Mouse (Mus musculus) heart, postnatal 14 days (tissue): ENCODE data around the gene Dhps. TPM values are rescaled to one million over a fixed set of nuclear protein-coding genes. Genes with fewer than 3 reads are reported as not detected.
A peak's percentile ranks its signal among the peaks of the same experiment; 100 is the strongest.
"Not testable (repeated sequence)": the region's sequence is repeated elsewhere in the genome, so short reads cannot be mapped to it uniquely, and the experiment has no call there.

Experiments
- DNase-seq, 2 experiments: peaks; one replicate each; pipeline ENCODE4 v3.0.0; 2021 to 2022
- intact Hi-C: fragments of 180-260 bp; cut with DNase I; formaldehyde crosslinking; loops from one replicate; pipeline ENCODE4 v1.15.1; 2025
- microRNA-seq, 2 experiments: library from miRNA; unstranded; fragments of <30 nt; microRNA quantifications; one replicate each; pipeline ENCODE4 v1.2.0; 2021 to 2022
- total RNA-seq, 2 experiments: library from RNA; stranded (reverse); gene quantifications; 2 replicates each; pipeline ENCODE4 v1.2.3; 2021

Gene Dhps
- total RNA-seq, 2 experiments from 2014 or later = 23.5 to 27.8 TPM

GRCm38 (mm10) chr8:85090856-85091255, 19.3 kb downstream of the Dhps start:
- intact Hi-C loops = no loop called here

DNA sequence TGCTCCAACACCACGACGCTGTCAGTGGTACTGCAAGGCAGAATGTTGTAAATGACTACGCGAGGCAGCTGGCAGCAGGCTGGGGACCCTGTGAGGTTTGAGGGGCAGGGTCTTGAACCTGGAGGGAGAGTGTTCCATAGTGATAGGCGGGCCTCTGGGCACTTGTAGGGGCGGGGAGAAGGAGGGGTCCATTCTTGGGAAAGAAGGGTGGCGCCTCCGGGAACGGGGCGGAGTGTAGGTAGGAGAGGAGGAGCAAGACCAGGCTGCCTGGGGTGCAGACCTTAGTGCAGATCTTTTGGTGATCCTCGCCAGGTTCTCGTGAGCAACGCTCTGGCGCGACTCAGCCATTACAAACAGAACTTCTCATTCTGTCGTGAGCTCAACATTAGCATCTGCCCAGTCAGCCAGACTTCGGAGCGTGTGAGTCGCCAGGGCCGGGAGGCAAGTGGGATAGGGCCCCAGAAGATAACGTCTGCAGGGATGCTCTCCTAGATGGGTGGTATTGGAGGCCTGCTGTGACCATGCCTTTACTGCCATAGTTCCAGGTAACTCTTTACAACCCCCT, 20.1 kb downstream of the Dhps start:
- no peak for DNase-seq
- intact Hi-C loops = no loop called here

More at GRCm38 (mm10) chr8:85090856-85091255, 19.3 kb downstream of the Dhps start:
- DNase-seq = no peak

GRCm38 (mm10) chr8:85095051-85095450, 23.5 kb downstream of the Dhps start:
- intact Hi-C loops = no loop called here
- DNase-seq = no peak

GRCm38 (mm10) chr8:85095566-85095965, 24.0 kb downstream of the Dhps start:
- DNase-seq = no peak
- intact Hi-C loops = no loop called here

DNA sequence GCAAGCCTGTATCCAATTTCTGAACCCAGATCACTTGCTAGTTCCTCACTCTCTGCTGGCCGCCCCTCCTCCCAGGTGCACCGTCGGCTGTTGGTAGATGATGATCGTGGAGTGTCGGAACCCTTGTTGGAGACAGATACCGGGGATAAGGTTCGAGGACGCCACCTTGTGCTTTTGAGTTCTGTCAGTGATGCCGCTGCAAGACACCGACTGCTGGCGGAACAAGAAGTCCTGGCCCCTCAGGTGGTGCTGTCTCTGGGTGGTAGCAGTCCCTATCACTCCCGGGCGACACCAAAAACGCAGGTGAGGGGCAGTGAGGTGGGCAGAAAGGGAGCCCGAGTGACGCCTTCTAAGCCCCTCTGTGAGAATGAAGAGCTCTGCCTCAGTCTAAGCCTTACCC, 24.6 kb downstream of the Dhps start:
- DNase-seq = no peak
- intact Hi-C loops = no loop called here

GRCm38 (mm10) chr8:85096850-85097249, 25.3 kb downstream of the Dhps start:
- intact Hi-C loops = no loop called here
- no peak for DNase-seq

DNA sequence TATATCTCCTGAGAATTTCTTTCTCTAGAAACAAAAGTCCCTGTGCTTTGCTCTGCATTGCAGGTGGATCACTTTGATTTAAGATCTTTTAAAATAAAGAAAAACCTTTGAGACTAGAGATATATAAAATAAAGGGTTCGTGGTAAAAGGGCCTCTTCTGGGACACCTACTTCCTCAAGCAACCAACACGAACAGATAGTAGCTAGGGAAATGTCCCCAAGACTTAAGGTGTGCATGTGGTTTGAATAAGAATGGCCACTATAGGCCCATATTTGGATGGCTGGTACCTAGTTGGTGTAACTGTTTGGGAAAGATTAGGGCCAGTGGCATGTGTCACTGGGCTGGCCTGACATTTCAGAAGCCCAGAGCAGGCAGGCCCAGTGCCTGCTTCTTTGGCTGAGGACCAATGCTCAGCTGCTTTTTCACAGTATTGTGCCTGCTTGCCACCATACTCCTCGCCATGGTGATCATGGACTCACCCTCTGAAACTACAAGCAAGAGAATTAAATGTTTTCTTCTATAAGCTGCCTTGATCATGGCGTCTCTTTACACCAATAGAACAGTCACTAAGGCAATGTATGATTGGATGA, 28.6 kb downstream of the Dhps start:
- DNase-seq = no peak
- intact Hi-C loops = no loop called here

DNA sequence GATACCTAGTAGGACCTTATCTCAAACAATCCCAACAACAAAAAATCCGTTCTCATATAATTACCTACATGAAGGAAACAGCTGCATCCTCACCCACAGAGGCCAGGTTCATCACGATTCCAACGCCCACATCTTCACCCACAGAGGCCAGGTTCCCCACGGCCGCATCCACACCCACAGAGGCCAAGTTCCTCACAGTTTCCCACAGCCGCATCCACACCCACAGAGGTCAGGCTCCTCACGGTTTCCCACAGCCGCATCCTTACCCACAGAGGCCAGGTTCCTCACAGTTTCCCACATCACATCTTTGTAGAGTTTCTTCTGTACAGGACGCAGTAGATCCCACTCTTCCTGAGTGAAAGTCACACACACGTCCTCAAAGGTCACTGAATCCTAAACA, 41.7 kb downstream of the Dhps start:
- intact Hi-C loops = no loop called here
- DNase-seq = no peak

GRCm38 (mm10) chr8:85115501-85115900, 43.9 kb downstream of the Dhps start:
- intact Hi-C loops = no loop called here

DNA sequence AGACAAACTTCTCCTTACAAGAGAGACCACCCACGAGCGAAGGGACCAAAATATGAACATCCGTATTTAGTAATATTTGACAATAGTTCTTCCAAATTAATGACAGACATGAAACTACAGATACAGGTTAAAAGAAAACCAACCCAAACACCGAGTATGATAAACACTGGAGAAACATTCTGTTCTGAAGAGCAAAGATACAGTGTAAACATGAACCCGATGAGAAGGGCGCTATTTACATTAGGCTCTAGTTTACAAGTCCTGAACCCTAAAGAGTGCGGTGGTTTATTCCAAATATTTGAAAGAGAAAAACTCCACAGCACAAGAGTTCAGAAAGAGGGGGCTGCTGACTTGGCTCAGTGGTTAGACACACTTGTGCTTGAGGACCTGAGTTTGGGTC, 45.4 kb downstream of the Dhps start:
- DNase-seq = no peak
- intact Hi-C loops = no loop called here

More at GRCm38 (mm10) chr8:85115501-85115900, 43.9 kb downstream of the Dhps start:
- no peak for DNase-seq

- intact Hi-C loops = no loop called here
- peak; percentile 71 to 81 for DNase-seq
These were observed 47.8 kb downstream of the Dhps start for GRCm38 (mm10) chr8:85119052-85119981.

DNA sequence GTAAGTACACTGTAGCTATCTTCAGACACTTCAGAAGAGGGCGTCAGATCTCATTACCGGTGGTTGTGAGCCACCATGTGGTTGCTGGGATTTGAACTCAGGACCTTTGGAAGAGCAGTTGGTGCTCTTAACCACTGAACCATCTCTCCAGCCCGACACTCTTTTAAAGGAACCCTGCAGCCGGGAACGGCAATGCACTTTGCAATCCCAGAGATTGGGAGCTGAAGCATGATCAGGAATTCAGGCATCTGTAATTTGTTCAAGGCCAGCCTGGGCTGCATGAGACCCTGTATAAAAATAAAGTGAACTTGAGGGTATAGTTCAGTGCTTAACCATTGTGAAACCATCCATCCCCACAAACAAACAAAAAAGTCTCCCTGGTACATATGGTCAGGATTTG, 48.7 kb downstream of the Dhps start:
- intact Hi-C loops, DNase-seq: not testable (repeated sequence)

DNA sequence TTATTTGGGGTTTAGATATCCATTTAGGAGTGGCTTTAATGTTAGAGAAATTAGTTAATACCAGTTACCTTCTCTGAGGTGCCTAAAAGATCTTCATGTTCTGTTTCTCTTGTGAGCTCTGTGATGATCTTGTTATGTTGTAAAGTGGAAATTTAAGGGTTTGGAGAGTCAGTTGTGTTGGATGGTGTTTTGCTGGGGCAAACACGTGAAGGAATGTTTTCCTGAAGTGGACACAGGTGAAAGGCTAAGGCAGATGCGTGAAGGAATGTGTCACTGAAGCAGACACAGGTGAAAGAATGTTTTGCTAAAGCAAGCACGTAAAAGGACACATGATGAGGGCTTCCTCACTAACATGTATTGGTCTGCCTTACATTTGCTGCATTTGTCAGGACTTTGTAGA, 51.4 kb downstream of the Dhps start, which contains the start of gene Zfp791:
Gene Zfp791, minus strand, starts transcription at position 101 of the 400 bp plus-strand sequence.
- no peak for DNase-seq
- intact Hi-C loops = no loop called here

DNA sequence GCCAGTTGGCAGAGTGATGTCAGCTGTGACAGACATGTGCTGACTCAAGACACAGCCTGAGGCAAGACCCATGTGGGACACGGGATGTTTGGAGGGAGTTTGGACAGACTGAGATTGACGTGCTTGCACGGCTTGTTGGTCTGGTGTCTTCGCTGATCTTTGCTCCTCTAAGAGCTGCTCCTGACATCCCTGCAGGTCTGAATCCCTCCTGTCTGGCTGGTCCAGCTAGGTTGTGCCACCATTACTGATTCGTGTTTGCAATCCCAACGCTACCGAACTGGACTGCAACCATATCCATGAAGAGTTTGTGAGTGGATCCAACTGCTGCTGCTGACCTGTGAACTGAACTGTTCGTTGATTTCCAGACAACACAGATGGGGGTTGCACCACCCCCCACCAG, 52.1 kb downstream of the Dhps start:
- intact Hi-C loops = no loop called here
- no peak for DNase-seq

Small RNAs within 50 kb of the gene (microRNA-seq; reads per million reads assigned to microRNA genes)
- gene Gm23388 = 0 reads per million in 2 experiments
- 0 to 6.5 reads per million in 2 experiments for gene Mir7070

Other genes with a start within 250 kb of the Dhps start
- 1 to 10 TPM; 6.1 to 6.4 TPM for gene Dand5, start 248.9 kb upstream of the Dhps start, total RNA-seq
- gene Gadd45gip1, start 240.2 kb upstream of the Dhps start, total RNA-seq = 10 to 100 TPM; 23.0 to 25.0 TPM
- gene Rad23a, start 231.1 kb upstream of the Dhps start, total RNA-seq = 10 to 100 TPM; 78.9 to 79.9 TPM
- 100 to 1,000 TPM; 262 to 331 TPM for gene Calr, start 224.8 kb upstream of the Dhps start, total RNA-seq
- gene Farsa, start 214.8 kb upstream of the Dhps start, total RNA-seq = 10 to 100 TPM; 23.7 to 27.8 TPM
- gene Syce2, start 199.6 kb upstream of the Dhps start, total RNA-seq = 1 to 10 TPM; 2.2 to 3.7 TPM
- 10 to 100 TPM; 41.4 to 42.0 TPM for gene Gcdh, start 177.8 kb upstream of the Dhps start, total RNA-seq
- not detected for gene Klf1, start 169.8 kb upstream of the Dhps start, total RNA-seq
- gene Dnase2a, start 163.2 kb upstream of the Dhps start, total RNA-seq = 1 to 10 TPM; 5.9 to 7.3 TPM
- gene Mast1, start 134.4 kb upstream of the Dhps start, total RNA-seq = not detected
- gene Rtbdn, start 124.8 kb upstream of the Dhps start, total RNA-seq = not detected
- gene Gm49661, start 102.3 kb upstream of the Dhps start, total RNA-seq = 1 to 10 TPM; 1.1 to 2.7 TPM
- gene Prdx2, start 102.2 kb upstream of the Dhps start, total RNA-seq = 100 to 1,000 TPM; 627 to 727 TPM
- 10 to 100 TPM; 39.7 to 50.7 TPM for gene Rnaseh2a, start 102.0 kb upstream of the Dhps start, total RNA-seq
- gene Junb, start 93.0 kb upstream of the Dhps start, total RNA-seq = 10 to 100 TPM; 11.2 to 13.9 TPM
- gene Hook2, start 81.2 kb upstream of the Dhps start, total RNA-seq = 1 to 10 TPM; 1.6 to 2.0 TPM
- not detected for gene Best2, start 57.2 kb upstream of the Dhps start, total RNA-seq
- gene Asna1, start 46.5 kb upstream of the Dhps start, total RNA-seq = 10 to 100 TPM; 65.7 to 67.1 TPM
- gene Trir, start 44.9 kb upstream of the Dhps start, total RNA-seq = 10 to 100 TPM; 90.8 to 99.1 TPM
- gene Tnpo2, start 34.8 kb upstream of the Dhps start, total RNA-seq = 10 to 100 TPM; 28.0 to 42.2 TPM
- gene Fbxw9, start 11.7 kb upstream of the Dhps start, total RNA-seq = 1 to 10 TPM; 6.8 to 9.1 TPM
- not detected for gene Gm5741, start 3.8 kb upstream of the Dhps start, total RNA-seq
- gene Wdr83os, start 9.0 kb downstream of the Dhps start, total RNA-seq = 10 to 100 TPM; 37.0 to 40.2 TPM
- gene Wdr83, start 9.5 kb downstream of the Dhps start, total RNA-seq = 10 to 100 TPM; 27.2 to 27.6 TPM
- gene Man2b1, start 11.5 kb downstream of the Dhps start, total RNA-seq = 10 to 100 TPM; 30.4 to 37.8 TPM
- 1 to 10 TPM; 2.0 to 2.5 TPM for gene Zfp791, start 51.3 kb downstream of the Dhps start, total RNA-seq
- not detected for gene Cks1brt, start 80.2 kb downstream of the Dhps start, total RNA-seq
- not detected for gene Olfr371, start 154.2 kb downstream of the Dhps start, total RNA-seq
- gene Orc6, start 227.9 kb downstream of the Dhps start, total RNA-seq = 10 to 100 TPM in 1 of 2 experiments, 1 to 10 TPM in 1; 9.7 to 10.9 TPM
- 10 to 100 TPM; 64.2 to 68.4 TPM for gene Vps35, start 228.0 kb downstream of the Dhps start, total RNA-seq